Mouse (Mus musculus) retina, postnatal 7 days (tissue): ENCODE data around the gene Rdm1.

Experiments
- DNase-seq: peaks from one replicate; pipeline ENCODE4 v3.0.0-alpha.2; 2012; ENCODE audit warnings: low read depth, low spot score

The Rdm1 gene

DNA sequence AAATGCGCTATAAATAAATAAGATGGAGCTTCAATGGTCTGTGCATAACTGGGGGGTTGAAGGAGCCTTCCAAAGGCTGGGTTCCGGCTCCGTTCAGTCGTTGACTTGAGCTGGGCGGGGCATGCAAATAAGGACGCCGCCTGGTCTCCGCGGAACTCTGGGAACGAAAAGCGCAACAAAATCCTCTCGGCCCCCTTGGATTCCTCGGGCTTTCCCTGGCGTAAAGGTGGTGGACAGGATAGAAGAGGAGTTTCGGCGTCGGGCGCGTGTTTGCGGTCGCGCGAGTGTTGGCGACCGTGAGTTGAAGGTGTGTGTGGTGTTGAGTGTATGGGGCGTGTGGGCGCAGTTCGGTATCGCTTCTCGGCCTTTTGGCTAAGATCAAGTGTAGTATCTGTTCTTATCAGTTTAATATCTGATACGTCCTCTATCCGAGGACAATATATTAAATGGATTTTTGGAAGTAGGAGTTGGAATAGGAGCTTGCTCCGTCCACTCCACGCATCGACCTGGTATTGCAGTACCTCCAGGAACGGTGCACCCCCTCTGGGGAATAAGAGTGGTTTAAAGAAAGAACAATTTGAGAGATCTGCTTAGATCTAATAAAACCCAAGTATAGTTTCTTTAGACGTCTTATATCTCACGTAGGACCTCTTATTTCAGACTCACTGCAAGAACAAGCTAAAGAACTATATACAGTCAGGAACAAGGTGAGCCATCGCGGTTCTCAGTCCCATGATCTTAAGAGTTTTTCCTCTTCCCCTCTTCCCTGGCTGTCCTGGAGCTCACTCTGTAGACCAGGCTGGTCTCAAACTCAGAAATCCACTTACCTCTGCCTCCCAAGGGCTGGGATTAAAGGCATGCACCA, 31.1 kb downstream of the Rdm1 start:
- DNase-seq: peak; percentile 83

DNA sequence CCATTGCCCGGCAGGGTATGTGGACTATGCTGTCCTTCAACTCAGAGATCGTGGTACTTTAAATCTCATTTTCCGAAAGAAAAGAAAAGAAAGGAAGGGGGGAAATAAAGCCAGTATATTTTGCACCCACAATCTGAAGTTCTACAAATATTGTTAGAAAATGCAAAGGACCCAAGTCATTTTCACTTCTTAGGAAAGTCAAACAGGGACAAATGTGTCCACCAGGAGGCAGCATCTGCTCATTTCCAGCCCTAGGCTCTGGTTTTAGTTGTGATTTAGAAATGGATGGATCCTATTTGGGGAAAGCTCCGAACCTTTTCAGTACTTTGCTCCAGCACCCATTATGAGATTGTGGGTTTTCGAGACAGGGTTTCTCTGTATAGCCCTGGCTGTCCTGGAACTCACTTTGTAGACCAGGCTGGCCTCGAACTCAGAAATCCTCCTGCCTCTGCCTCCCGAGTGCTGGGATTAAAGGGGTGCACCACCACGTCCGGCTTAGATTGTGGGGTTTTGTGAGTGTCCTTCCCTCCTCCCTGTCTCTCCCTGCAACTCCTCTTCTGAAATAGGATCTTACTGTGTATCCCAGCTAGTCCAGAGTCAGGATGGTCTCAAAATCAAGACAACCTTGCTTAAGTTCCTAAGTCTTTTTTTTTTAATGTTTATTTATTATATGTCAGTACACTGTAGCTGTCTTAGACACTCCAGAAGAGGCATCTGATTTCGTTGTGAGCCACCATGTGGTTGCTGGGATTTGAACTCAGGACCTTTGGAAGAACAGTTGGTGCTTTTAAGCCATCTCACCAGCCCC, 32.0 kb downstream of the Rdm1 start:
- peak; percentile 81 for DNase-seq

DNA sequence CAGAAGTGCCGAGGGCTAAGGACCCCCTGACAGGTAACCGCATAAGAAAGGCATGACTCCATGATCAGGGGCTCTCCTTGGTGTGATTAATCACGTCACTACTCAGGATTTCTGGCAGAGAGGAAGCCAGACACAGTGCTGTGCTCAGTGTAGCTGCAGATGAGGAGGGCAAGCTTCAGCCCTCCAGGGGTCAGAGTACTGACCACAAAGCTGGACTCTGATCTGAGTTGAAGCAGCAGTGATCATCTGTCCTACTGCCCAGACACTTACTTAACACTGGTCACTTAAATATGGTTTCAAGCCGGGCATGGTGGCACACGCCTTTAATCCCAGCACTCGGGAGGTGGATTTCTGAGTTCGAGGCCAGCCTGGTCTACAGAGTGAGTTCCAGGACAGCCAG, 34.2 kb downstream of the Rdm1 start:
- no peak for DNase-seq

DNA sequence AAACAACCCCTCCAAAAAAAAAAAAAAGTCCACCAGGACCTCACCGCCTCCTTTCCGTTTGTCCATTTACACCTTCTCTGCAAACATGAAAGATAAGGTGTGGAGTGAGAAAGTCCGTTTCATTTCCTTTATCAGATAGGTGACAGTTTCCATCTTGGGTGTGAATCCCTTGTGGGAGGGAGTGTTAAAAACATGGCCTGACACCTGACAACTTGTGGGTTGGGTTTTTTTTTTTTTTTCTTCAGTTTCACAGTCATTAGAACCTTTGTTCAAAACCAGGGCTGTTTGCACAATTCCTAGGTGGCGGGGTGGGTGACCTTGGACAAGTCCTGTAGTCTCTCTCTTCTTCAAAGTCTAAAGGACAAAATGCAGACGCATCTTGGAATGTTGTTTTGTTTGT, 34.8 kb downstream of the Rdm1 start:
- no peak for DNase-seq

DNA sequence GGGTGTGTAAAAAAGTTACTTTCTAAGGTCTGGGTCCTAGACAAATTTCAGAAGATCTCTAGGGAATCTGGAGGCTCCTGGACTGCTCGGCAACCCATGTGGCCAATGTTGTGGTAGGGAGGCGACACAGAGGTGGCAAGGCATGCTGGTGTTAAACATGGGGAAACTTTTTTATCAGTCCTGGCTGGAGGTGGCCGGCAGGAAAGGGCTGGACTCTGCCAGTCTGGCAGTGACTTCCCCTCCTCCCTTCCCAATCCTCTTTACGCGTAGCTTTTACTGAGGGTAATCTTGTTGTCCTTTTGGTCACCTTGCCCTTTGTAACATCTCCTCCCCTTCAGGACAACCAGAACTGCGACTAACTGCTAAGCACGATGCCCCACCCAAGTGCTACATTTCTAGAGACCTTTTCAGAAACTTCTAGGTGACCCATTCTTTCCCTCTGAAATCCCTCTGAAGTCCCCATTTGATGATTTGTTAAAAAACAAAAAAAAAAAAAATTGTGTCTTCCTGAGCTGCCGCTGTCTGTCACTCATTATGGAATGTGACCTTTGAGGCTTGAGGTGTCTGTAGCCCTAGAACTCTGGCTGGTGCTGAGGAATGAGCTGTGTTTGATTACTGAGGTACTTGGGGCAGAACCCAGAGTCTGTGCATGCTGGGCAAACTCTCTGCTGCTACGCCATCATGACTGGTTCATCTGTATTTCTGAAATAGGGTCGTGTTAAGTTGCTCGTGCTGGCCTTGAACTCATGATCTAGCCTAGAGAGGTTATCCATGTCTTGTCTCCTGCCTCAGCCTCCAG, 36.4 kb downstream of the Rdm1 start:
- DNase-seq: no peak

DNA sequence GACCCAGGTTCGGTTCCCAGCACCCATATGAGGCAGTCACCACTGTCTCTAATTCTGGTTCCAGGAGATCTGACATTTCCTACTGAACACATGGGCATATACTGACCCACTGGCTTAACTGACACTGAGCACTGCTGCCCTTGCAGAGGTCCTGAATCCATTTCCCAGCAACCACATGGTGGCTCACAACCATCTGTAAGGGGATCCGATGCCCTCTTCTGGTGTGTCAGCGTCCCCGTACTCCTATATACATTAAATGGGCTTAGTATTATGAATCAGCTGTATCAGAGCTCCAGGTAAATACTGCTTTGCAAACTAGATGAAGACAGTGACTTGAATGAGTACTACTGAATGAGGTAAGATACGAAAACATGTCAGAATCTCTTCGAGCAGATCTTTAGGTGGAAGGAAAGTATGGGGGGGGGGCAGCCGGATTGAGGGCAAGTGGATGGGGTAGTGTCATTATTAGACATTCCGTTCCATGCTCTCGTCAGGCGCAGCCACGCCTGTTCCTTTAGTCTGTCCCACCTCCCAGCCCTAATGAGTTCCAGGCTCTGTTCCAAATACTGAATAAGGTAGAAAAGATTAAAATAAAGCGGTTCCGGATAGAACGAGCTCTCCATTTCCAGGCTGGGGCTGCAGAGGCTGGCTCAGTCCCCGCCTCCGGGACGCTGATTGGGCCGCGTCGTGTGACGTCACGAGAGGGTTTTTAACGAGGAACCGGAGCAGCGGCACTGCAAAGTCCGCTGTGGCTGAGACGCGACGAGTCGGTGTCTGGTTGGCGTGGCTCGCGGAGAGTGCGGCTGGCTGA, 38.0 kb downstream of the Rdm1 start, which contains the start of gene Arl4d:
Gene Arl4d, plus strand, starts transcription at position 717 of the 811 bp plus-strand sequence.
- peak; percentile 87 for DNase-seq

DNA sequence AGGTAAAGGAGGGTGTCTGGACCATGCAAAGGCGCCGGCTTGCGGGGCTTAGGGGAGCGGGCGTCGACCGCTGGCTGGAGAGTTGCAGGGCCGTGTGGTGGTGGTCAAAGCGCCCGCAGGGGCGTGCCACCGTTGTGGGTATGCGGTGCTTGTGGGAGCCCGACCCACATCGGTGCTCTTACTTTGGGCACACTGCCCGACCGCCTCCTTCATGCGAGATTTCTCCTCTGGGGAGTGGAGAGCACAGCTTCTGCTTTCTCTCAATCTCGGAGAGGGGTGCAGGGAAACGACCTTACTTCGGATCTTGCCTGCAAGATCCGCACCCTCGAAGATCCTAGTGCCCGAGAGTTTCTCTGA, 38.6 kb downstream of the Rdm1 start:
- no peak for DNase-seq

DNA sequence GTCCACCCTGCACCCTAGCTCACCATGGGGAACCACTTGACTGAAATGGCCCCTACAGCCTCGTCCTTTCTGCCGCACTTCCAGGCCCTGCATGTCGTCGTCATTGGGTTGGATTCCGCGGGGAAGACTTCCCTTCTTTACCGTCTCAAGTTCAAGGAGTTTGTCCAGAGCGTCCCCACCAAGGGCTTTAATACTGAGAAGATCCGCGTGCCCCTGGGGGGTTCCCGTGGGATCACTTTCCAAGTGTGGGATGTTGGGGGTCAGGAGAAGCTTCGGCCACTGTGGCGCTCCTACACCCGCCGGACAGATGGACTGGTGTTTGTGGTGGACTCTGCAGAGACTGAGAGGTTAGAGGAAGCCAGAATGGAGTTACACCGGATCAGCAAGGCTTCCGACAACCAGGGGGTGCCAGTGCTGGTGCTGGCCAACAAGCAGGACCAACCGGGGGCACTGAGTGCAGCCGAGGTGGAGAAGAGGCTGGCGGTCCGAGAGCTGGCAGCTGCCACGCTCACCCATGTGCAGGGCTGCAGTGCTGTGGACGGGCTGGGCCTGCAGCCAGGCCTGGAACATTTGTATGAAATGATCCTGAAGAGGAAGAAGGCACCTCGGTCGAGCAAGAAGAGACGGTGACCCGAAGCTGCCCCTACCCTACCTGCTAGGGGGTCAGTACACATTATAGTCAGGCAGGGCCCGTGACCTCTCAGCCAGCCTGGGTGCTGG, 39.8 kb downstream of the Rdm1 start:
- no peak for DNase-seq

DNA sequence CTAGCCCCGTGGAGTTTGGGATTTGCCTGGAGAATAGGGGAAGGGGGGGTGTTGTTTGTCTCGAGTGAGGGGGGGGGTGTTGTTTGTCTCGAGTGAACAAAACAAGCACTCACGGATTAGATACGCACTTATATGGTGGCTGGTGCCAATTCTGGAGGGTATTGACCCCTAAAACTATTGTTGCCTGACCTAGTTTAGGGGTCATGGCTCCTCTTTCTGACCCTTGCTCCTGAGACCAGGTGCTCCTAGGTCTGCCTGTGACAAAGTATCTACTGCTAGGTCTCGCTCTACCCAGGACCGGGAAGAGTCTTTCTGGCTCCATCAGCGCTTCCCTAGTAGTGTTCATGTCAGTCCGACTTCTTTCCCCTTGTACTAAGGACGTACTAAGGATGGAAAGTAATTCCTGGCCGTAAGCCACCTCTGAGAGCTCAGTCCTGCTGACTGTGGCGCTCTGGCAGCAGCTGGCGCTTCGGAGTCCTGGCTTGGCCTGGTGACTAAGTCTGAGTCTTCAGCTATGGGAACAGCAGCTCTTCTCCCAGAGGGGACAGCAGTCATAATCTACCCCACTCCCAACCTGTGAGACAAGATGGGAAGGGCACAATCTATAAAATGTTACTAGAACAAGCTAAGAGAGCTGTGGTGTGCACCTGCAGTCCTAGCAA, 41.0 kb downstream of the Rdm1 start:
- no peak for DNase-seq

DNA sequence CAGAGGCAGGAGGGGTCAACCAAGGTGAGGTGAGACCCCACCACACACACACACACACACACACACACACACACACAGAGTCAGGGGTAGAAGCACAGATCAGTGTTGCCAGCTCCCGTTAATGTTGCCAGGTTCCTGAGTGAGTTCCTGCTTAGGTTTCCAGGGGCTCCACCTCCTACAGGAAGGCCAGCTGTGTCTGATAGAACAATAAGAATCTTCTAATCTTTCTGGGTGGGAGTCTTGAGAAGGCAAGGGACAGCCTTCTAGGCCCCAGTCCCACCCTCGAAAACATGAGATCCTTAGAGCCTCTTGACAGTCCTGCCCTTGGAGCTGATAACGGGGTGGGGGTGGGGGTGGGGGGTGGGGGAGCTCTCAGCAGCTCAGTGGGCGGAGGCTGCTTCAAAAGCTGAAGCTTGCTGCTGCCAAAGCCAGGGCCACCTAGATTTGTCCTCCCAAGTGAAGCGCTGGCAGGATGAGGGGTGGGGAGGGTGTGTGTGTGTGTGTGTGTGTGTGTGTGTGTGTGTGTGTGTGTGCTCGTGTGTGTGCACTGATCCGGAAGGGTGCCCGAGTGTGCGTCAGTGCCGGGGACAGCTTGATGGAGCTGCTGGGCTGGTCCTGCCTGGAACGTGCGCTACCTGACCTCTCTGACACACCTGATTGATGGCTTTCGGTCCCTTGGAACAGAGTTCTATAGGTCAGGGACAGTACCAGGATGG, 41.7 kb downstream of the Rdm1 start:
- DNase-seq: no peak

DNA sequence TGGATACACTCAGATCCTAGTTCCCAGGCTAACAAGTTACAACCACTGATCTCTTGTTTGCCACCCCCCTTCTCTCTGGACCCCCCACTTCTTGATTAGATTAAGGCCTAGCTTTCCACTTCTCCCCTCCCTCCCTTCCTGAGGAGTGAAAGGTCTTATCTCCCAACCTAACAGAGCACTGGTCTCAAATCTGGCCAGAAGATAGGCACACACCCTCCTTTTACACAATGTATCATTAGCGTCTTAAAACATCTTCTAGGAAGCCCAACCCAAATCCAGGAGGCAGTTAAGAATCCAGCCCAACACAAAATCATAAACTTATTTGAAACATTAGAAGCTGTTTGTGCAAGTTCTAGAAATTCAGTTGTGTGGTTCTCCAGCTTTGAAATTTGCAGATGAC, 43.3 kb downstream of the Rdm1 start:
- DNase-seq: no peak

DNA sequence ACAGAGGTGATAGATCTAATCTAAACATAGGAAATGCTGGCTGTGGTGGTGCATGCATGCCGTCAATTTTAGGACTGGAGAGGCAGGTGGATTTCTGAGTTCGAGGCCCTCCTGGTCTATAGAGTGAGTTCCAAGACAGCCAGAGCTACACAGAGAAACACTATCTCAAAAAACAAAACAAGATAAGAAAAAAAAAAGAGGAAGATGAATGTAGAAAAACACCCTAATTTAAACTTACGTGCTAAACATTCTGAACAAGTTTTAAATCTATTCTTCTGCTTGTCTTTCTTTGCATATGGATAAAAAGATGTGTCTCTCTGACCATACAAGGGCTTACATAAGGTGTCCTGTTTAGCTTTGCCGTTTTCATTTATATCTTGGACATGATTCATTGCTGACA, 44.3 kb downstream of the Rdm1 start:
- DNase-seq: no peak

DNA sequence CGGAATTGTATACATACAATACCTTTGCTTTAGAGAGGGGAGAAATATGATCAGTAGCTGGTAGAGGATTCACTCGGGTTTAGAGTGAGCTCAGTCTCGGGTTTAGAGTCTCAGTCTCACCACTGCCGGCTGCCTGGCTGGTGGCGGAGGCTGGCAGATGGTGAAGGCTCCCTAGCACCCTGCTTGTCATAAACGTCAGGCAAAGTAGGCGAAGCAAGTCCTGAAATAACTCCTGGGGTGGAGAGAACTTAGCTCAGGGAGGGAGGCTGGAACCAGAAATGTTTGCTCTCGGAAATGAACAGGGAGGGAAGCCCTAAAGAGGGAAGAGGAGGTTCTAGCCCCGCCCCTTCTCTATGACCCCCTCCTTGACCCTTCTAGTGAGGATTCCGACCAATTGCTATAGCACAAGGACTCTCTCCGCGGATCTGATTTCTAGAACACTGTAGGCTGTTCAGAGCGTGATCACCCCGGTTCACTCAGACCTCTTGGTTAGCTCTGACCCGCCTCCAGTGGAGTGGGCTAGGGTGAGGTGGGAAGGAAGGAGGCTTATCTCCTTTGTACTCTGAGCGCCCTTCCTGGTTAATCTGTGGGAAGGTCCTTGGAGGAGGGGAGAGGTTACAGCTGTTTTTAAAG, 46.1 kb downstream of the Rdm1 start:
- DNase-seq: no peak

DNA sequence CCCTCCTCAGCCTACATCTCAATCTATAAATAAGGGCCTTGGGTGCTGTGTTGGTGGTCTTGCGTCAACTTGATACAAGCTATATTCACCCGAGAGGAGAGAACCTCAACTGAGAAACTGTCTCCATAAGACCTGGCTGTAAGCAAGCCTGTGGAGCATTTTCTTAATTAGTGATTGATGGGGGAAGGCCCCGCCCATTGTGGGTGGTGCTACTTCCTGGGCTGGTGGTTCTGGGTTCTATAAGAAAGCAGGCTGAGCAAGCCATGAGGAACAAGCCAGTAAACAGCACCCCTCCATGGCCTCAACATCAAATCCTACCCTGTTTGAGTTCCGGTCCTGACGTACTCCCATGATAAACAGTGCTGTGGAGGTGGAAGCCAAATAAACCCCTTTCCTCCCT, 47.1 kb downstream of the Rdm1 start:
- no peak for DNase-seq

DNA sequence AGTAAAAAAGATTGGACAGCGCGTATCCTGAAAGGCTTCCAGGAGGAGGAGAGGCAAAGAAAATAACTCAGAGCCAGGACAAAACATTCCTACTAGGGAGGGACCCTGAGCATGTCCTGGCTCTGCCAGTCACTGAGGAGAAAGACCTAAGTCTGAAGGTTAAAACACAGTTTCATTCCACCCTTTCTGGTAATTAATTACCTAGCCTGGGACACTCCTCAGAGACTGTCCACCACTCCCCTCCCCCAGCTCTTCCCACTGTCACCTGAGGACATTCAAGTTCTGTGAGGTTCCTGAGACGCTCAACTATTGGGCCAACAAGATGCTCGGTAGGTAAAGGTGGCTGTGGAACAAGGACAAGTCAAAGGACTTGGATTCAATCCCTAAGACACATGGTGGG, 48.4 kb downstream of the Rdm1 start:
- no peak for DNase-seq

DNA sequence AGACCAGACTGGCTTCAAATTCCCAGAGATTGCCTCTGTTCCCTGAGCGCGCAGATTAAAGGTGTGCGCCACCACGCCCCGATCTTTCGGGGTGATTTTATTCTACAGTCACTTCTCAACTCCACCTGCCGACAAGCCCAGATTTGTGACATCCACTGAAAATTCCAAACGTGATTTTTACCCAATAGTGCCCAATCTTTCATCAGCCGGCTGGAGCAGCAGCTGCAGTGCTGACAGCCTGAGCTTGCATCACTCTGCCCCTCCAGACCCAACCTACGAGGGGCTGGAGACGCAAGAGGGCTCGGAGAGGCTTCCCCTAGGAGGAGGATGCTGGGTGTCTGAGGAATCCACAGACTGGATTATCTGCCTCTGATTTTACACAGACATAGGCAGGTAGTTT, 50.7 kb downstream of the Rdm1 start:
- DNase-seq: no peak

DNA sequence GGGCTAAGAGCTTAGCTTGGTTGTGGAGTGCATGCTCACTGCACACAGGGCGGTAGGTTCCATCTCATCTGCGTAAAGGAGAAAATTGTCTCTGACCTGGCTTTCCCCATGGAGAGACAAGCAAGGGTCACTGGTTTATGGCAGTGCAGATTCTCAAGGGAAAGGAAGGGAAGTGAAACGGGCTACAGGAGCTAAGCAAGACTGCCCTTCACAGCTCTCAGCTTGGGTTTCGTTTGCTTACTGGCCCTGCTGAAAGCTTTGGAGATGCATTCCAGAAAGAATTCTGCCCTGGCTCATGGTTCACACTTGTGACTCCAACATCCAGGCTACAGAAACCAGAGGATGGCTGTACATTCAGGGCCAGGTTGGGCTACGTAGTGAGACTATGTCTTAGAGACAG, 51.8 kb downstream of the Rdm1 start:
- DNase-seq: no peak

DNA sequence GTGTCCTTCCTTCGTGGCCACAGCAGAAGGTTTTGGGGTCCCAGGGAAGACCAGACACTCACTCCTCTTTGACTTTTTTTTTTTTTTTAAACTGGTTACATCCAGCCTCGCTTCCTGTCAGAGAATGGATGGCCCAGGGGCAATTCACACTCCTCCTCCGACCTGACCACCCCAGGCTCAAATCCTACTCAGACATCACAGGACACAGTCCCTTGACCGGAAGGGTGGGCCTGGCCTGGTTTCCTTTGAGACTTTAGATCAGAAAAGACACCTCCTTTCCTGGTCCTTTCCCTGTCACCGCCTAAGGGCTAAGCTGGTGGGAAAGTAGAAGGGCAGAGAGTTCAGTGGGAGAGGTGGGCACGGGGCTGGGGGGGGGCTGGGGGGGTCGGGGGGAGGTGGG, 52.9 kb downstream of the Rdm1 start:
- no peak for DNase-seq
